Mouse (Mus musculus) kidney, postnatal 4 days (tissue): Measurements from ENCODE around the gene Gm20388.
A peak's percentile ranks its signal among the peaks of the same experiment; 100 is the strongest.

Experiments used
- DNase-seq, 2 experiments: peaks; one replicate each; pipeline ENCODE4 v3.0.0; 2021; ENCODE audit warnings: mixed read lengths in 2 of 2

Gm20388 gene

DNA sequence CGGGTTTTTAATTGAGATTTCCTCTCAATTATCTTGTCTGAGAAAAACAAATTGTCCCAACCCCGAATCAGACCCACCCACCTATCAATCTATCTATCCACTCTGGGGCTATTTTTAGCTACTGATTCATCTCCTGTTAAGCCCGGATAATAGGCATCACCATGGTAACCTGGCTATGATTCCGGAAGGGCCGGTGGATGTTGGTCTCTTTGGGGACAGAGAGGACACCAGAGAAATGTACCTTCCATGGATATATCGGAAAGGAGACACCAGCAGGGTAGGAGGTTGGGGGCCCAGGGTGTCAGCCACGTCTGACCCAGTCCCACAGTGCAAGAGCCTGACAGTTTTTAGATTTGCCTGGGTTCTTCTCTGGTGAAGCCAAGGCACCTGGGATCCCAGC is 3224.8 kb downstream of the Gm20388 start:
- no peak for DNase-seq

DNA sequence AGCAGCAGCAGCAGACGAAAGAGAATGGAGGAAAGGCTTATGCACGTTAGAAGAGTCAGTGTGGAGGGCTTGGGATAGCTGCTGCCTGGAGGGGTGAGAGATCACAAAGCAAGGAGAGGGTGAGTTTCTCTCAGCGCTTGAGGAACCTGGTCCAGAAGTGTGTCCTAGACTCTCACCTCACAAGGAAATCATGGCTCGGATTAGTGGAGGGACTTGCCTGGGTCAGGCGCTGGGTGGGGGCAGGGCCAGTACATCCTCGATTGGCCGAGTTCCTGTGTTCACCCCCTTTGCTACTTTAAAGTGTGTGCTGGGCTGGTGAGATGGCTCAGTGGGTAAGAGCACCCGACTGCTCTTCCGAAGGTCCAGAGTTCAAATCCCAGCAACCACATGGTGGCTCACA is 3225.2 kb downstream of the Gm20388 start:
- DNase-seq: peak in 1 of 2 experiments; percentile 50

DNA sequence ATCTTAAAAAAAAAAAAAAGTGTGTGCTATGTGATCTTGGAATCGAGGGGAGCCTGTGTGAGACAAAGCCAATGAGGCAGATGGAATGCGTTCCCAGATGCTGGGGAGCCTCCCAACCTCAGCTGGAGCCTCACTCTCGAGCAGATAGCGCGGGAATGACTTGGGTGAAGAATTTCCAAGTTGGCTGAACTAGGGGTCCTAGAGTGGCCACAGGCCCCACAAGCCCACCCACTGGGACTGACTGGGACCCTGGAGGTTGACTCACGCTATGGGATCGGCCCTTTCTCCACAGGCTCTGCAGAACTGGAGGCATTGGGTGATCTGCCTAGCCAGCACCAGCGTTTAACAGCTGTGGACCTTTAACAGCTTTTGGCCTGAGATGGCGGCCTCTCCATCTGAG is 3225.6 kb downstream of the Gm20388 start:
- no peak for DNase-seq

DNA sequence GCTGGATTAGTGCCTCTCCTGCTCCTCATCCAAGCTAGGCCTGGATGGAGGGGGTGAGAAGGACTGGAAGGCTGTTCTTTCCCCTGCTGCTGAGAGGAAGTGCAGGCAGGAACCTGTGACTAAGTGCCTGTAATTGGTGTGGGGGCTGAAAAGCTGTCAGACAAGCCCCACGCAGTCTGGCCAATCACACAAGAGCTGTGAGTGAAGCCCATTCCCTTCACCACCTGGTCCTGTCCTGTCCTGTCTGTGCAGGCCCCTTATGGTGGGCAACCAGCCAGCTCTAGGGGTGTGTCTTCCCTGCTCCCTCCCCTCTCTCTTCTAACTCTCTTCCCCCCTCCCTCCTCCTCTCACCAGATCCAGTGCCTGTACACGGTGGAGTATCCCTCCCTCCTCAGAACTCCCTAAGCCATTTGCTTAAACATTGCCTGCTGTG is 3227.0 kb downstream of the Gm20388 start:
- peak; percentile 82 to 89 for DNase-seq

DNA sequence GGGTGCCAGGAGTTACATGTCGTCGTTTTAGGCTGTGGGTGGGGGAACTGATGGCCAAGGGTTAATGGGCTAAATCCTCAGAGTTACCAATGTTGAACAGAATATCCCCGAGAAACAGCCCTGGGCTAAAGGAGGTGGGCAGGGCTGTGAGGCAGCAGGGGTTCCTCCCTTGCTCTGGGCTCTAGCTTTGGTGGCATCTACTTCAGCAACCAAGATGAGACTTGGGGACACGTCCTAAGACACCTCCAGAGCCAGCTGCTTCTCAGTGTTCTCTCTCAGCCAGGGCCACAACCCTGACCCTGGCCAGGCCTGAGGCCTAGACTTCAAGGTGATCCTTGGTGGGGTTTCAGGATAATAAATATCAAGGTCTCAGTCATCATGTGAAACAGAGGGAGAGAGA is 3228.1 kb downstream of the Gm20388 start:
- DNase-seq: no peak

DNA sequence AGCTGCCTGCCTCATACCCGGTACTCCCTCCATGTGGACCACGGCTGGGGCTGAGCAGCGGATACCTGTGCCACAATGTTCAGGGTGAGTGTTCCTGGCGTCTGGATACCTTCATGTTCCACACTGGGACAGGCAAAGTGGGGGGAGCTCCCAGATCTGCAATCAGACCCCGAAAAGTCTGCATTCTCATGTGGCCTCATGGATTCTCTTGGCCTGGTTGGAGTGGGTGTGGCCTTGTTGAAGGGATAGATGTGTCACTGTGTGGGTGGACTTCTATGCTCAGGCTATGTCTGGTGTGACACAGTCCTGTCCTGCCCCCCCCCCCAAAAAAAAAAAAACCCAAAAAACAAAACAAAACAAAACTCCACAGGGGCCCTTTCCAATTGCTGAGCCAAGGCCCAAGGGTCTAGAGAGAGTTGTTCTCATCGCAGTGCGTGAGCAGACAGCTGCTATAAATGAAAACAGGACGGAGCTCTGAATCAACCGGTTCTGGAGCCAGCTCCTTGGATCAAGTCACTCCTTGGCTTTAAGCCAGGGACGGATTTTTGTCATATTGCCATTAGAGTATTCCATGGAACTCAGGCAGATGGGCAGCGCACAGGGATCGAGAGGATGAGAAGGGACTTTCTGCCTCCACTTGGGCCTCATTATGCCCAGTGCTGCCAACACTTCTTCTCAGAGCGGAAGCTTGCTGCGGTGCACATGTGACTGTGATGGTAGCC is 3231.3 kb downstream of the Gm20388 start:
- DNase-seq: peak; percentile 59 to 75

DNA sequence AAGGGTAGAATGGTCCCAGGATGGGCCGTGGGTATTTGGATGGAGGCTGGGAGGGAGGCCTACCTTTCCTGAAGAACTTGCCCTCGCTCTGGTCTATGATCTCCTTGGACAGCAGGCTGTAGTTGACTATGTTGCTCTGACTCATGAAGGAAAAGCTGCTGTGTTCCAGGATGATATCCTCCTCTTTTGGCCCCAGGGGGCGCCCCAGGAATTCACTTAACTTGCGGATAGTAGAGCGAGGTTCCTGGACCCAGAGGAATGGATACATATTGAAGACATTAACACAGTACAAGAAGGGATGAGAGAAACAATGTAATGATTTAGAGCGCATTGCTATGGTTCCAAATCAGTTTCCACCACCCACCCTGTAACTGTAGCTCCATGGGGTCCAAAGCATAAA is 3234.6 kb downstream of the Gm20388 start:
- DNase-seq: peak; percentile 71 to 77

DNA sequence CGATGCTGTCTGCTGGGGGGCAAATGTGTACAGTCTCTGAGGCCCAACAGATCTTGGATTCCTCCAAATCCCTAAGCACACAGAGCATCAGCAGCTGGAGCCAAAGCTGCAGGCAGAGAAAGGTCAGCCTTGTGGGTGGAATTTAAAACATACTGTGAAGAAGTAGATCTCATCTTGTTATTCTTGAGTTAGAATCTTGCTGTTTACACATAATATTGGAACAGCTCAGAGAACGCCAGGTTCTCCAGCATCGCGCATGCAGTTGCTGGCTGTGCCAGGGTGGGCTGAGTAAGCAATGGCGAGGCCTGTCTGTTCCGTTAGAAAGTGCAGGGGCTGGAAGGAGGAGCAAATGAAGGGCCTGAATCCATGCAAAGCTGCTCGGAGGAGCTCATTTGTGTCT is 3235.7 kb downstream of the Gm20388 start:
- peak in 1 of 2 experiments; percentile 32 for DNase-seq

DNA sequence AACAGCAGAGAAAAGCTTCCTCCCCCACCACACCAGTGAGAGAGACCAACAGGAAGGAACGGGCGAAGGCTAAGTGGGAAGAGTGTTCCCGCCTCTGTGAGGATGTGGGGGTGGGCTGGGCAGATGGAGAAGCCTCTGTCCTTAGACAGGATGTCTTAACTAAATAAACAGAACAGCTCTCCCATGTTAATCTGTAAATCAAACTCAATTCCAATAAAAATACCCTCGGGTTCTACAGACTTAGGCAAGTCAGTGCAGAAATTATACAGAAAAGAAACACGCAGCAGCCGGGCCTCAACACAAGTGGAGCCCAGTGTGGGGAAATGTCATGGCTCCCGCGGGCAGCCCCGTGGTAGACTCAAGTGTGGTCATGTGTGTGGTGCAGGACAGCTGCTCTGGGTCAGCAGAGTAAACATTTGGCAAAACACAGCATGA is 3240.1 kb downstream of the Gm20388 start:
- DNase-seq: peak; percentile 58 to 73

DNA sequence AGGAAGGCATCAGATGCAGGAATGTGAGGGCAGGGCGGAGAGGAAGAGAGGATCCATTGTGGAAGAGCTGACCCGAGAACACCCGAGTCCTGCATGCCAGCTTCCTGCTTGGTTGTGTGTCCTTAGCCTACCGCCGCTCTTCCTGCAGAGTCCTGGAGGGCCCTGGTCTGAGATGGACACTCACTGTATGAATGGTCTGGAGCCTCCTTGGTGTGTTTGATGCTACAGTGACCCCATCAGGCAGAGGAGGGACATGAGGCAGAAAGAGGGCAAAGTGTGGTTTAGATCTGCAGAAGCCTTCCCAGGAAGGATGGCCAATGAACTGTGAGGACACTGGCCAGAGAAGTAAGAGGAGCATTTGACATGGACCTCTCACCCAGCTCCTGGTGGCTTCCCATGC is 3244.5 kb downstream of the Gm20388 start:
- DNase-seq: peak; percentile 25 to 48

DNA sequence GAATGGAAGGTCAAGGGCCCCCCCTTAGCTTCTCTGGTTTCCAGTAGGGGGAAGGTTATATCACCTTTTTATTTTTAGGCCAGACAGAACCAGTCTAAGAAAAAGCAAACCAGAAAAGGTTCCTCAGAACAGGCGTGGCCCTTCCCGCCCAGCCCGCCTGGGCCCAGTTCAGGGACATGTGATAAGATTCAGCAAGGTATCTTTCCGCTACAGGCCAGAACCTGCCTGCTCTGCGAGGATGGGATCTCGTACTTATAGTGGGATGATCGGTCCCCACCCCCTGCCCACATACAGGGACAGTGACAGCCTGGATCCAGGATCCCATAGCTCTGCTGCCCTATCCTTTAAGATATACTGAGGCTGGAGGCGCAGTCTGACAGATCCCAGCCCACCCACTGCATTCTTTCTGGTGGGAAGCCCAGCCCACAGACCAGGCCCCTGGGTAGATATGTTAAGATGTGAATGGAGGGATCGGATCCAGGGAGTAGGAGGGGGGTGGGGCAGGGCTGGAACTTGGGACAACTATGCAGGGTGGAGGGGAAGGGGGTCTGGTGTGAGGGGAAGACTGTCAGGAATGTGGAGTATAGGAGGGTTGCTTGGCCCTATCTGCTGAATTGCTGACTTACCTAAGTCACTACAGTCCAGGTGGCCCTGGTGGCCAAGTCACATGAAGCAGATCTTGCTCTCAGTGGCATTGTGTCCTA is 3245.6 kb downstream of the Gm20388 start:
- peak in 1 of 2 experiments; percentile 22 for DNase-seq

DNA sequence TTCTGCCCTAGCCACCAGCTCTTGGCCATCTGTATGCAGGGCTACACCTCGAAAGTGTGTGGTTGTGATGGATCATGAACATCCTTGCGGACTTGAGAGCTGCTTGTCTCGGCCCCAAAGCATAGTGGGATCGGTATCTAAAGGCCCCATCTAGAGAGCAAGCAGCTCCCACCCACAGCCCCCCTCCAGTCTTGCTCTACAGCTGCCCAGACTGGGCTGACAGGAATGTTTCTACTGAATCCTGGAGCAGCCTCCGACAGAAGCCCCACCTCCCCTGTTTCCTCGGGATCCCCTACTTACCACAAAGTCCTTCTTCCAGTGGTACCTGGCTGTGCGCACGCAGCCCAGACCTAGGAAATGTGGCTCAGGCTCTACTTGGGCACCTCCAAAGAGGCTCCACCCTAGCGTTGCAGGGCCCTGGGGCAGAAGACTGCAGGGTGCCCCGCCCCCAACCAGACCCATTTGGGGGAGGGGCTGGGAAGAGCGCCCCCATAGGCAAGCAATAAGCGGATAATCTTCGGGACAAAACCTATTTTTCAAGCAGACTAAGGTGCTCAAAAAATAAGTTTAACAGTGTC is 3247.3 kb downstream of the Gm20388 start, which contains the start of gene Sult5a1:
TSS of gene Sult5a1 (minus strand) at position 428 of the 578 bp plus-strand sequence.
- peak; percentile 52 to 69 for DNase-seq

DNA sequence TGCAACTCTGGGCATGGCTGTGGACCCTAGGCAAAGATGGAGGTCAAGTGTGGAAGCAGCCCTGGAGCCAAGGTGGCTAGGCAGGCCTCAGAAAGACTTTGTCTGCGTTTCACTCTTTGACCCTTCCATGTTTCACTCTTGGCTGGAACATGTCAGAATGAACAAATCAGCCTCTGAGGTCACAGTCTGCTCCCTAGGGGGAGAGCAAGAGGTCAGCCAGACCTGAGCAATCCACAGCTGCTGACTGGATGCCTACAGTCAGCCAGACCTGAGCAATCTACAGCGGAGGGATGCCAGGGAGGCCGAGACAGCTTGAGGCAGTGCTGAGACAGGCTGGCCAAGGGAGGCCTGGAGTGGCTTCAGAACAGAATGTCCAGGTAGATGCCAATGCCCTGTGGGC is 3270.8 kb downstream of the Gm20388 start:
- DNase-seq: peak; percentile 57 to 72

DNA sequence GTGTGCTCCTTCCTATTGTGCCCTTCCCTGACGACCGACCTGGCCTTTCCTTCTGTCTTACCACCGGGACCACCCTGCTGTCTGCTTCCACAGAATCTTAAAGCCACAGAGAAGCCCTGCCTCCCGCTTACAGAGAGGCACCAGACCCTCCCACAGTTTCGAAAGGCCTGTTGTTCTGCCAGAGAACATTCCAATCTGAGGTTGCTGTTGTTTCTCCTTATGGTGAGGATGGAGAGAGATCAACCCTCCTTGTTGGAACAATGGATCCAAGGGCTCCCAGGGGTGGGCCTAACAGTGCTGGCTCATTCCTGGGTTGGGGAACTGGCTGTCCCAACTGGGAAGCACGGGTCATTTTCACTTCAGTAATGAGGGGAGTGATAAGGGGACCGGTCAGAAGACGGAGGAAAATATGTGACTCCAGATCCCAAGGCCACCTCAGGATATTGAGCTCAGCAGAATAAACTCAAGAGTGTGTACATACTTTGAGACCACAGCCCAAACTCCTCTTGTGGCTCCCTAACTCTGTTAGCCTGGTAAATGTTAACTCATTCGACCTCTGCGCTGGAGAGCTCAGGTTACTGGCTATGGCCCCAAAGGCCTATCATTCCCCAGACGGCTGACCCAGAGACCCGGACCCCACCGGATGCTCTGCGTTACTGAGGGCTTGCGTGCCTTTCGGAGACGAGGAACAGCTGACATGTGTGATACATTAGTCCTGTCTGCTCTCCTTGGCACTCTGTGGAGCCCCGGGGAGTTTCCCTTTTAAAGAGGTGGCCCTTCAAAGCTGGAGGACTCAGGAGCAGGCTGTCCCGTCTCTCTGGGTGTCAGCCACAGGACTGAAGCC is 3275.1 kb downstream of the Gm20388 start, which contains the start of gene Dpep1:
TSS of gene Dpep1 (plus strand) at position 677 of the 844 bp plus-strand sequence.
- DNase-seq: peak; percentile 77 to 84

DNA sequence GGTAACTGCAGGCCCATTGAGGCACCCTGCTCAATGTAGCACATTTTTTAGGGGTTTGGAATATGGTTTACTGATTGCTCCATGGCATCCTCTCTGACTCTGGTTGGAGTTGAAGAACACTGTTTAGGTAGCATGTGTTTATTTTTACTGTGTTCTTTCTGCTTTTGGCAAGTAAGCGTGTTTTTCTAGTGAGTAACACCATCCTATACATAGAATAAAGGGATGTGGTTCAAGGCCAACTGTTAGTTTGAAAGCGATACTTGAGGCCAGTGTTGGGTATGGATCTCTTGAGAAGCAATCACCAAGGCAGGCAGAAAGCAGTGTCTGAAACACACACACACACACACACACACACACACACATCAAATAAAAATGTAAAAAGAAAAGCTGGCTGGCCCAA is 3277.4 kb downstream of the Gm20388 start:
- DNase-seq: no peak

DNA sequence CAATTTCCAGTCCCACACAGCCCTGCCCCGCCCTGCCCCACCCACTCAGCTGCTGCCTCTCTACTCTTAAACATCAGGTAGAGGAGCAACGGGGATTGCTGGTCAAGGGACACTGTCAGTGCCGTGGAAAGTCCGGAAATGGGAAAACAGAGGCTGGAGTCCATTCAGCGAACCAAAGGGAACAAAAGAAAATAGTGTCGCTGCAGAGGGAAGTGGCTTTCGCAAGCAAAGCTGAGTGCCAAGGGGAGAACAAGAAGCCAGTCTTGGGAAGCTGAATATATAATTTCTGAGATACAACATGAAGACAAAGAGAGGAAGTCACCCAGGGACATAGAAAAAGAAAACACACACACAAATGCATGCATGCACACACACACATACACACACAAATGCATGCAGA is 3278.2 kb downstream of the Gm20388 start:
- no peak for DNase-seq

DNA sequence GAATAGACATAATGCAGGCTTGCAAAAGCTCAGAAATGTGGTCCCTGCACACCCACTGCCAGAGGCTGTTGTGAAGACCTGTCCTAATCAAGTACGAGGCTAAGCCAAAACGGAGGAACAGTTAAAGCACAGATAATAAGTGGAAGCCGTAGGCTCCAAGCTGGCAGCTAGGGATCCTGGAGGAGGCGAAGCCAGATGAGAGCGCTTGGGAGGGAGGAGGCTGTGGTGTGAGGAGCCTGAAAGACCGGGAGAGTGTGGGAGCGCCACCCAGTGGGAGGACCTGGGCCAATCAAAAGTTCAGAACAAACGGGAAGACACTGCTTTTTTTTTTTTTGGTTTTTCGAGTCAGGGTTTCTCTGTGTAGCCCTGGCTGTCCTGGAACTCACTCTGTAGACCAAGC is 3280.0 kb downstream of the Gm20388 start:
- DNase-seq: peak; percentile 90 to 92

DNA sequence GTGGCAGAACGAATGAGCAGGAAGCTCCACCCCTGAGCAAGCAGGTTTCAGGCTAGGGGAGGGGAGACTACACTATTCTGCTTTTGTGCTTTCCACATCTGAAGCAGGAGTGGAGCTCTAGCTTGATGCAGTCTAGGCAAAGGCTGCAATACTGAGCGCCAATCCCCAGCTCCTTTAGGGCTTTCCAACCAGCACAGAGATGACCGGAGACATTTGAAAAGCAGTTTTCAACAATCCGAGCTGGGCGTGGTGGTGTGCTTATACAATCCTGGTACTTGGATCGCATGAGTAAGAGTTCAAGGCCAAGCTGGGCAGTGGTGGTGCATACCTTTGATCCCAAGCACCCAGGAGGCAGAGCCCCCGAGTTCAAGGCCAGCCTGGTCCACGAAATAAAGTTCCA is 3281.3 kb downstream of the Gm20388 start:
- DNase-seq: no peak

DNA sequence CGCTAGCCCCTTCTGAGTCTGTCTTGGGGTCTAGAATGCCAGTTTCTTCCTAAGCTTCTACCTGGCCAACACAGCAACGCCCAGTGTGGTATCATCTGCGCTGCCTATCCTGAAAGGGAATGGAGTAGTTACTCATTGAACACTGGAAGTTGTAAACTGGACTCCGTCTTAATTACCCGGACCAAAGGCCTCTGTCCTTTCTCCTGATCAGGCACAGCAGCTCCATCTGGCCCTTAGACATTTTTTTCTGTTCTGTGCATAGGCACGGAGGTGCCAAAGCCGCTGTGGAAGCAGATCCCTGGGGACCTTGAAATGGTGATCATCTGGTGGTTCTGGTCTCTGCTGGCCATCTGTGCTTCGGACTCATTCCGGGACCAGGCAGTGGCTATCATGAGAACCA is 3283.1 kb downstream of the Gm20388 start:
- no peak for DNase-seq

DNA sequence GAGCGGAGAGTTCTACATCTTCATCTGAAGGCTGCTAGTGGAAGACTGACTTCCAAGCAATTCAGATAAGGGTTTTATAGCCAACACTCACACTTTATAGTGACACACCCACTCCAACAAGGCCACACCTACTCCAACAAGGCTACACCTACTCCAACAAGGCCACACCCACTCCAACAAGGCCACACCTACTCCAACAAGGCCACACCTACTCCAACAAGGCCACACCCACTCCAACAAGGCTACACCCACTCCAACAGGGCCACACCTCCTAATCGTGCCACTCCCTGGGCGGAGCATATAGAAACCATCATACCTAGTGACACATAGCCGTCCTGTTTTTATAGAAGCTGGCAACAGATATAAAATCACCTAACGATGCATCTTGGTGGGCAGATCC is 3286.4 kb downstream of the Gm20388 start:
- peak; percentile 25 to 38 for DNase-seq

DNA sequence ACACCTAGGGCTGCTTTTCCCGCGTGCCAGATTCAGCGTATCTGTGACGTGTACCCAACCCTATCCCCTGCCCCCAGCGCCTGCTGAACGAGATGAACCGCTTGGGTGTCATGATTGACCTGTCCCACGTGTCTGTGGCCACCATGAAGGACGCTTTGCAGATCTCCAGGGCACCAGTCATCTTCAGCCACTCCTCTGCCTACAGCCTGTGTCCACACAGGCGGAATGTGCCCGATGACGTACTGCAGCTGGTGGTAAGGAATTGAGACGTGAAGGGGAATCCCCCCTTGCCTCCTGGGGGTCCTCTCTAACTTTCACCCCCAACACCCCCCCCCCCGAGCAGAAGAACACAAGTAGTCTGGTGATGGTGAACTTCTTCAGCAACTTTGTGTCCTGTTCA is 3289.2 kb downstream of the Gm20388 start:
- no peak for DNase-seq

DNA sequence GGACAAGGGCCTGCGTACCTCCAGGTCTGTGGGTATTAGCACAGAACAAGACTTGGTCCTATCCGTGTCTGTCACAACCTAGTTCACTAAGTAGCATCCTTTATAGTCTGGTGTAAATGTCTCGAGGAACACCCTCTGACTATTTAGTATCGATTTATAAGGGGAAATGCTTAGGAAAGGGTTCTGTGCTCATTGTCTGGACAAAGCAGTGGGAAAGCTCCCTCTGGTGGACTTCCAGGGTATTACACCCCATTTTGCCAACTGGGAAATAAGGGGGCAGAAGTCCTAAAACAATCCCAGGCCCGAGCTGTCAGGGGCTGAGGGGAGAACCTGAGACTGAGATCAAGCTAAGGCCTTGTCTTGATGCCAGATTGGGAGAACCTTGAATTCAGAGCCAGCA is 3291.6 kb downstream of the Gm20388 start:
- DNase-seq: peak; percentile 86 to 87

DNA sequence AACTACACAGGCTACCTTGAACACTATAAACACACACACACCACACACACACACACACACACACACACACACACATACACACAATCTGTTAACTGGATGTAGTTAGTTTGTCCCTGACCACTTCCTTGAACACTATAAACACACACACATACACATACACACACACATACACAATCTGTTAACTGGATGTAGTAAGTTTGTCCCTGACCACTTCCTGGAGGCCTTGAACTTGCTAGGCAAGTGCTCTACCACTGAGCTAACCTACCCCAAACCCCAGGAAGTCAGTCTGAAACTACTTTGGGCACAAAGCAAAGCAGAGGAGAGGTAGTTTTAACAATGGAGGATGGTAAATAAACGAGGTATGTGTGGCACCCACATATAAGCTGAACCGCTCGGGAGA is 3292.9 kb downstream of the Gm20388 start:
- no peak for DNase-seq
